Mouse (Mus musculus) embryonic facial prominence, embryonic 11.5 days (tissue): Measurements from ENCODE around the gene Lrtm2. TPM values are rescaled to one million over a fixed set of nuclear protein-coding genes. Genes with fewer than 3 reads are reported as not detected.

ENCODE experiments used
- ATAC-seq: fragments of 200-750 bp; cut with Nextera tagmentation; replicated peaks from 2 replicates; pipeline ENCODE4 v1.8.0; 2017; ENCODE audit warnings: low read depth; ENCODE audit not compliant: insufficient number of reproducible peaks, low FRiP score, low TSS enrichment
- DNase-seq: peaks from one replicate; pipeline ENCODE4 v3.0.0-alpha.2; 2015; ENCODE audit warnings: low spot score
- H3K27ac ChIP-seq: fragments of 300-500 bp; sonication (generic); replicated peaks from 2 replicates; pipeline ENCODE4 v1.5.1; 2014; ENCODE audit warnings: mild to moderate bottlenecking, low read depth, low read length, control low read depth
- H3K27me3 ChIP-seq: fragments of 300-500 bp; sonication (generic); 2 replicates; pipeline ENCODE4 v1.6.1; 2014; ENCODE audit warnings: mild to moderate bottlenecking, low read length, moderate library complexity, mixed read lengths; ENCODE audit not compliant: control insufficient read depth, insufficient read depth
- H3K36me3 ChIP-seq: fragments of 300-500 bp; sonication (generic); replicated peaks from 2 replicates; pipeline ENCODE4 v1.6.1; 2014; ENCODE audit warnings: low read depth, mild to moderate bottlenecking, low read length, moderate library complexity, mixed read lengths; ENCODE audit not compliant: control insufficient read depth, insufficient read depth
- H3K4me1 ChIP-seq: fragments of 300-500 bp; sonication (generic); 2 replicates; pipeline ENCODE4 v1.6.1; 2014; ENCODE audit warnings: low read length, mixed read lengths; ENCODE audit not compliant: control insufficient read depth, insufficient read depth
- H3K4me2 ChIP-seq: fragments of 300-500 bp; sonication (generic); 2 replicates; pipeline ENCODE4 v1.6.1; 2014; ENCODE audit warnings: low read depth, mild to moderate bottlenecking, control low read depth, low read length, moderate library complexity
- H3K4me3 ChIP-seq: fragments of 300-500 bp; sonication (generic); 2 replicates; pipeline ENCODE4 v1.5.1; 2014; ENCODE audit warnings: low read depth, low read length, control low read depth
- H3K9ac ChIP-seq: fragments of 300-500 bp; sonication (generic); replicated peaks from 2 replicates; pipeline ENCODE4 v1.6.1; 2014; ENCODE audit warnings: mild to moderate bottlenecking, control low read depth, low read length
- H3K9me3 ChIP-seq: fragments of 300-500 bp; sonication (generic); replicated peaks from 2 replicates; pipeline ENCODE4 v1.6.1; 2016; ENCODE audit warnings: mild to moderate bottlenecking, low read length, inconsistent platforms, mixed read lengths; ENCODE audit not compliant: control insufficient read depth
- WGBS: fragments of 180-500 bp; shearing (Covaris S2); extraction: QIAGEN DNeasy Blood & Tissue Kit; methylation state at CpG from one replicate; pipeline ENCODE4 v1.1.7; 2014; 5-methylcytosine and 5-hydroxymethylcytosine counted together
- polyA plus RNA-seq: library from polyadenylated mRNA; unstranded; fragments of >200 nt; fragmentation: Nextera tagmentation; extraction: Ambion mirVana; gene quantifications from 2 replicates; pipeline ENCODE4 v1.2.1, GENCODE M21; 2014

Gene Lrtm2
- polyA plus RNA-seq, 1 experiment from 2014 or later: not detected

GRCm38 (mm10) chr6:119333202-119333601, 2.6 kb upstream of the Lrtm2 start:
- Histone ChIP-seq H3K36me3 (no peaks in the 10 kb centered on the region), H3K9me3 (no peaks in the 10 kb centered on the region), H3K4me3 (no peak overlapping the region), H3K4me1 (no peaks in the 10 kb centered on the region; the same call in 1 of the 2 replicates), H3K4me2 (no peak overlapping the region), H3K27ac (no peak overlapping the region), H3K9ac (no peak overlapping the region), H3K27me3 (peaks cover 27% of the 10 kb centered on the region)
- WGBS: 24% methylated on average over 3 of the region's 3 CpGs
- DNase-seq: no peak
- ATAC-seq: no peak

GRCm38 (mm10) chr6:119332111-119332510, 1.5 kb upstream of the Lrtm2 start:
- ATAC-seq (no peak), DNase-seq (peak; percentile 21)
- Histone ChIP-seq H3K27ac (no peak overlapping the region), H3K9me3 (no peaks in the 10 kb centered on the region), H3K27me3 (peaks cover 32% of the 10 kb centered on the region), H3K4me1 (no peaks in the 10 kb centered on the region; the same call in 1 of the 2 replicates), H3K36me3 (no peaks in the 10 kb centered on the region), H3K4me2 (no peak overlapping the region), H3K9ac (no peak overlapping the region), H3K4me3 (no peak overlapping the region)
- 6% methylated on average over 1 of the region's 1 CpGs for WGBS

GRCm38 (mm10) chr6:119329936-119330335, 630 bp downstream of the Lrtm2 start:
- Histone ChIP-seq H3K9ac (no peak overlapping the region), H3K4me2 (peak overlapping the region; percentile 53; the same call in 1 of the 2 replicates), H3K4me1 (no peaks in the 10 kb centered on the region; the same call in 1 of the 2 replicates), H3K27me3 (peaks cover 32% of the 10 kb centered on the region), H3K27ac (no peak overlapping the region), H3K9me3 (no peaks in the 10 kb centered on the region), H3K4me3 (no peak overlapping the region), H3K36me3 (no peaks in the 10 kb centered on the region)
- 14% methylated on average over 6 of the region's 6 CpGs for WGBS
- no peak for DNase-seq
- ATAC-seq: no peak

- Histone ChIP-seq H3K9ac (no peak overlapping the region), H3K27me3 (peaks cover 32% of the 10 kb centered on the region), H3K4me1 (no peaks in the 10 kb centered on the region; the same call in 1 of the 2 replicates), H3K36me3 (no peaks in the 10 kb centered on the region), H3K4me2 (no peak overlapping the region), H3K4me3 (no peak overlapping the region), H3K9me3 (no peaks in the 10 kb centered on the region), H3K27ac (no peak overlapping the region)
- DNase-seq (no peak), ATAC-seq (peak; percentile 53; the same call in 1 of the 2 replicates)
- 3% methylated on average over 8 of the region's 8 CpGs for WGBS
These were observed 1.3 kb downstream of the Lrtm2 start for GRCm38 (mm10) chr6:119329215-119329714.

- Histone ChIP-seq H3K27ac (no peak overlapping the region), H3K9ac (no peak overlapping the region), H3K4me2 (no peak overlapping the region), H3K4me1 (no peaks in the 10 kb centered on the region; the same call in 1 of the 2 replicates), H3K9me3 (no peaks in the 10 kb centered on the region), H3K4me3 (no peak overlapping the region), H3K27me3 (peaks cover 32% of the 10 kb centered on the region), H3K36me3 (no peaks in the 10 kb centered on the region)
- 7% methylated on average over 11 of the region's 11 CpGs for WGBS
- DNase-seq (no peak), ATAC-seq (0 out of 2 replicates have a peak, but pooled peaks have one; percentile 7)
These were observed 1.9 kb downstream of the Lrtm2 start for GRCm38 (mm10) chr6:119328521-119329115.

- Histone ChIP-seq H3K27me3 (peaks cover 29% of the 10 kb centered on the region), H3K4me2 (no peak overlapping the region), H3K9me3 (no peaks in the 10 kb centered on the region), H3K36me3 (no peaks in the 10 kb centered on the region), H3K4me3 (no peak overlapping the region), H3K4me1 (no peaks in the 10 kb centered on the region; the same call in 1 of the 2 replicates), H3K27ac (no peak overlapping the region), H3K9ac (no peak overlapping the region)
- DNase-seq (no peak), ATAC-seq (no peak)
- 41% methylated on average over 7 of the region's 7 CpGs for WGBS
These were observed 4.0 kb downstream of the Lrtm2 start for GRCm38 (mm10) chr6:119326541-119326940.

GRCm38 (mm10) chr6:119325978-119326377, 4.6 kb downstream of the Lrtm2 start:
- Histone ChIP-seq H3K9me3 (no peaks in the 10 kb centered on the region), H3K4me2 (no peak overlapping the region), H3K27me3 (peaks cover 29% of the 10 kb centered on the region), H3K27ac (no peak overlapping the region), H3K4me3 (no peak overlapping the region), H3K4me1 (no peaks in the 10 kb centered on the region; the same call in 1 of the 2 replicates), H3K36me3 (no peaks in the 10 kb centered on the region), H3K9ac (no peak overlapping the region)
- WGBS: 78% methylated on average over 6 of the region's 6 CpGs
- no peak for ATAC-seq
- DNase-seq: no peak

- Histone ChIP-seq H3K4me3 (no peak overlapping the region), H3K4me1 (no peaks in the 10 kb centered on the region; the same call in 1 of the 2 replicates), H3K27ac (no peak overlapping the region), H3K4me2 (no peak overlapping the region), H3K9me3 (no peaks in the 10 kb centered on the region), H3K36me3 (no peaks in the 10 kb centered on the region), H3K27me3 (peaks cover 17% of the 10 kb centered on the region), H3K9ac (no peak overlapping the region)
- no peak for ATAC-seq
- no peak for DNase-seq
- WGBS: 51% methylated on average over 10 of the region's 10 CpGs
These were observed 5.8 kb downstream of the Lrtm2 start for GRCm38 (mm10) chr6:119324776-119325175.
